Mouse (Mus musculus) heart, postnatal 0 days (tissue): Measurements from ENCODE around the gene Cfap44.

Experiments
- CTCF ChIP-seq: IDR thresholded peaks from 2 replicates; pipeline ENCODE4 v1.5.1; 2016; ENCODE audit warnings: antibody characterized with exemption, control low read depth, low read depth
- EP300 ChIP-seq: IDR thresholded peaks from 2 replicates; pipeline ENCODE4 v1.6.1; 2016; ENCODE audit warnings: antibody characterized with exemption, low read depth

GRCm38 (mm10) chr16:44493868-44494267, 99.3 kb downstream of the Cfap44 start:
- no peak for TF ChIP-seq CTCF
- TF ChIP-seq EP300, result no peak
